Mouse (Mus musculus): Measurements from ENCODE around the gene Slc35b3. TPM values are rescaled to one million over a fixed set of nuclear protein-coding genes. Genes with fewer than 3 reads are reported as not detected.

Slc35b3 gene
- polyA plus RNA-seq, 1 experiment from 2014 or later, result 19.1 TPM

DNA sequence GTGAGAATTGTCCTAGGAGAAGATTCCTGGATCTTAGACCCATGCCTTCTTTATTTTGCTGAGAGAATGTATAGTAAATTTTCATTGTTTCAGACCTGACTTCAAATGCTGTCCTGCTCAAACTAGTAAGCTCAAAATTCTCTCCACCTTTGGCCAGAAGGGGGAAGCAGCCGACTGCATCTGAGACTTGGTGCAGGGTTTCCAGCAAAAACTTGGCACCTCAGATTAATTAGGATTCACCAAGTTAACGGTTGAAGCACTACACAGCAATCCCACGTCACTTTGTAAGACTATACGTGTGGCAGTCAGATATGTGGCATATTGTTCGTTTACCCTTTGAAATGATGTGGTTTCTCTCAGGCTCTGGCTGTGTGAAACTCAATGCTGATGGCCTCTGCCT is 31.9 kb upstream of the Slc35b3 start:
- Histone ChIP-seq H3K9me3 (ENCODE audit: low read length) (no peaks in the 10 kb centered on the region), H3K4me3 (ENCODE audit: low read depth, low read length) (no peak overlapping the region), H3K36me3 (replicated peaks; ENCODE audit: insufficient read depth, low read length) (no peaks in the 10 kb centered on the region), H3K4me1 (ENCODE audit: insufficient read depth) (no peaks in the 10 kb centered on the region), H3K9ac (replicated peaks) (no peak overlapping the region), H3K27me3 (ENCODE audit: insufficient read depth, low read length) (no peaks in the 10 kb centered on the region), H3K27ac (ENCODE audit: low read depth) (no peak overlapping the region), H3K4me2 (ENCODE audit: low read depth, low read length) (no peak overlapping the region)
- ATAC-seq (no peak), DNase-seq (peak; percentile 16)
- TF ChIP-seq EP300 (IDR thresholded peaks at IDR 0.05; ENCODE audit: low read depth) (no peak), CTCF (IDR thresholded peaks at IDR 0.05; ENCODE audit: low read depth) (peak; percentile 57)
- 30% methylated on average over 5 of the region's 5 CpGs for WGBS (ENCODE audit: insufficient replicate concordance)

DNA sequence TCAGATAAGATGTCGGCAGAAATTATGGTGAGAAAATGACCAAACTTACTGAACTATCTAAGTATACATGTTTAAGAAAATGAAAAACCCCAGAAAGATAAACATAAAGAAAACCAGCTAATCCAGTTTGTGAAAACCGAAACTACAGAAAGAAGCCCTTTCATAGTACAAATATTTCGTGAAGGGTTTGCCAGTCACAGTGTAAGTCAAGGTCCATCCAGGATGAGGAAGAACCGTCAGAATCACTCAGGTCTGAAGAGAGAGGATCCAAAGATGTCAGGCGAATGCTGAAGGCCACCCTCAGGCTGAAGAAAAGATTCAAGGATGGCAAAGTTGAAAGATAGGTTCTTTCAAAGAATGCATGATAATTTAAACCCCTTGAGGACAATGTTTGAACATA is 23.1 kb upstream of the Slc35b3 start:
- no peak overlapping the region for H3K9ac ChIP-seq (replicated peaks)
- H3K9me3 ChIP-seq (ENCODE audit: low read length), result no peaks in the 10 kb centered on the region
- no peak overlapping the region for H3K27ac ChIP-seq (ENCODE audit: low read depth)
- 66% methylated on average over 5 of the region's 5 CpGs for WGBS (ENCODE audit: insufficient replicate concordance)
- H3K36me3 ChIP-seq (replicated peaks; ENCODE audit: insufficient read depth, low read length), result no peaks in the 10 kb centered on the region
- no peak overlapping the region for H3K4me2 ChIP-seq (ENCODE audit: low read depth, low read length)
- DNase-seq, result no peak
- H3K4me1 ChIP-seq (ENCODE audit: insufficient read depth), result no peaks in the 10 kb centered on the region
- H3K27me3 ChIP-seq (ENCODE audit: insufficient read depth, low read length), result no peaks in the 10 kb centered on the region
- TF ChIP-seq CTCF (IDR thresholded peaks at IDR 0.05; ENCODE audit: low read depth) (no peak), EP300 (IDR thresholded peaks at IDR 0.05; ENCODE audit: low read depth) (no peak)
- ATAC-seq, result no peak
- no peak overlapping the region for H3K4me3 ChIP-seq (ENCODE audit: low read depth, low read length)

DNA sequence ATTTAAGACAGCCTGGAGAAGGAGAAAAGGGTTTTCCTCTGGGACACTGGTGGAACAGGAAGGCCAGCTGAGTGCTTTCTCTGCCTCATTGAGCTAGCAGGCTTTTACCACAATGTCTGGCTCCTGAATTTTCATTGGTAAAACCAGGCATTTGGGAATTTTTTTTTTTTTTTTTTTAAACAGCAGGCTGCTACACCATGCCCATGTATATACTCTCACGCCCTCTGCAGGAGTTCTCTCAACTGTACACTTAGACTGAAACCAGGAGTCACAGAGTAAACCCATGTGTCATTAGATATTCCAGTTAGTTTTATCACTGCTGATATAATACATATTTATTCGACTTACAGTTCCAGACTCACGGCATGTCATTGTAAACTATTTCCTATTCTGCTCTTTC is 20.2 kb upstream of the Slc35b3 start:
- TF ChIP-seq EP300 (IDR thresholded peaks at IDR 0.05; ENCODE audit: low read depth) (no peak), CTCF (IDR thresholded peaks at IDR 0.05; ENCODE audit: low read depth) (peak; percentile 19; the same call in 1 of the 2 replicates)
- no peak overlapping the region for H3K9ac ChIP-seq (replicated peaks)
- 59% methylated on average over 3 of the region's 3 CpGs for WGBS (ENCODE audit: insufficient replicate concordance)

DNA sequence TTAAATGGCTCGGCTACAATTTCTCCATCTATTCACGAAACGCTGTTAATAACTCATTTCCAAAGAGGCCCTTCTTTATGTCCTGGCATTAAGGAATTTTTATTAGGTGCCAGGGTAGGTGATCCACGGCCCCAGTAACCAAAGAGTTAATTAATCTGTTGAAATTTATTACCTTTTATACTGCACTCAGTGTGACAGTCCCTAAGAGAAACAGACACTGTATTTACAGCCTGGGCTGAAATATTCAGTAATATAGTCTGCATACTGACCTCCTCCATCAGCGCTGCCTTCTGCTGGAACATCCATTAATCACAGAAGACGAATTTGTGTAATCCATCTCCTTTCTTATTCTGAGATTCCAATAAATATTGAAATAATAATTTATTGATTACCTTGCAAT is 16.3 kb upstream of the Slc35b3 start:
- Histone ChIP-seq H3K36me3 (replicated peaks; ENCODE audit: insufficient read depth, low read length) (no peaks in the 10 kb centered on the region), H3K27me3 (ENCODE audit: insufficient read depth, low read length) (no peaks in the 10 kb centered on the region), H3K4me3 (ENCODE audit: low read depth, low read length) (no peak overlapping the region), H3K4me2 (ENCODE audit: low read depth, low read length) (no peak overlapping the region), H3K27ac (ENCODE audit: low read depth) (no peak overlapping the region), H3K4me1 (ENCODE audit: insufficient read depth) (no peaks in the 10 kb centered on the region), H3K9ac (replicated peaks) (no peak overlapping the region), H3K9me3 (ENCODE audit: low read length) (no peaks in the 10 kb centered on the region)
- WGBS (ENCODE audit: insufficient replicate concordance), result 79% methylated on average over 6 of the region's 6 CpGs
- no peak for TF ChIP-seq CTCF (IDR thresholded peaks at IDR 0.05; ENCODE audit: low read depth)
- TF ChIP-seq EP300 (IDR thresholded peaks at IDR 0.05; ENCODE audit: low read depth), result no peak
- DNase-seq (no peak), ATAC-seq (no peak)

More for the DNA sequence above, 20.2 kb upstream of the Slc35b3 start:
- Histone ChIP-seq H3K4me2 (ENCODE audit: low read depth, low read length) (no peak overlapping the region), H3K4me3 (ENCODE audit: low read depth, low read length) (no peak overlapping the region), H3K9me3 (ENCODE audit: low read length) (no peaks in the 10 kb centered on the region), H3K27me3 (ENCODE audit: insufficient read depth, low read length) (no peaks in the 10 kb centered on the region), H3K4me1 (ENCODE audit: insufficient read depth) (no peaks in the 10 kb centered on the region), H3K27ac (ENCODE audit: low read depth) (no peak overlapping the region), H3K36me3 (replicated peaks; ENCODE audit: insufficient read depth, low read length) (no peaks in the 10 kb centered on the region)
- DNase-seq, result no peak
- no peak for ATAC-seq

DNA sequence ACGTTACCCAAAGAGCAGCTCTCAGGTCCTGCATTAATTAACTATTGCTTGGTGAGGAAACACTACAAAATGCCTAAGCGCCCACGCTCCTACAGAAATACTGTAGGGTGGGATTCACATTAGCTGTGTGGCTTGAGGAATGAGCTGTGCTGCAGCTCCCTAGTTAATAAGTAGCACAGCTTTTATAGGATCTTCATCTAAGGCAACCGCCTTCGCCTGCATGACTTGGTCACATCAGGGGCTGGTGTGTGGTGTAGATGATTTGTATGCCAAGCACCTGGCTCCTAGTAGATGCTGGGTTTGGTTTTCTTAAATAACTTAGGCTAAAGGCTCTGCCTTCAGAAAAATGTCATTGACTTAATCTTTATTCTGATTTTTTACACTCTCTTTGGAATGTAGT is 15.2 kb upstream of the Slc35b3 start:
- Histone ChIP-seq H3K36me3 (replicated peaks; ENCODE audit: insufficient read depth, low read length) (no peaks in the 10 kb centered on the region), H3K4me3 (ENCODE audit: low read depth, low read length) (no peak overlapping the region), H3K4me2 (ENCODE audit: low read depth, low read length) (no peak overlapping the region), H3K4me1 (ENCODE audit: insufficient read depth) (no peaks in the 10 kb centered on the region), H3K27me3 (ENCODE audit: insufficient read depth, low read length) (no peaks in the 10 kb centered on the region), H3K9ac (replicated peaks) (no peak overlapping the region), H3K27ac (ENCODE audit: low read depth) (no peak overlapping the region), H3K9me3 (ENCODE audit: low read length) (no peaks in the 10 kb centered on the region)
- 85% methylated on average over 5 of the region's 5 CpGs for WGBS (ENCODE audit: insufficient replicate concordance)
- no peak for DNase-seq
- no peak for ATAC-seq
- no peak for TF ChIP-seq EP300 (IDR thresholded peaks at IDR 0.05; ENCODE audit: low read depth)

DNA sequence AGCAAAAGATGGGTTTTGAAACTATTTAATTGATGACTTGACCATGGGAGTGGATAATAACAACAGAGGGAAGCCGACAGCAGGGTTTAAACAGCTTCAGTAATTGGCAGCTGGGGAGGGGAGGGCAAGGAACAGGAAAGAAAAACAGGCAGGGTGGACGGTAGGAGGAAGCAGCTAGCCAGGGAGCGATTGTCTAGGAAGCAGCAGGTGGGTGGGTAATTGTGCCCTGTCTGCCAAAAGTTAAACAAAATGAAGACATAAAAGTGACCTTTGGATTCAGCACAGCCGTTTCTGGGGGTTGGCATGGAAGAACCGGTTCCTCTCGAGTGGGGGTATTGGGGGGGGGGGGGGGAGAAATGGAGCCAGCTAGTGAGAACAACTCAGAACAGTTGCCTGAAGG is 11.9 kb upstream of the Slc35b3 start:
- no peaks in the 10 kb centered on the region for H3K4me1 ChIP-seq (ENCODE audit: insufficient read depth)
- no peak overlapping the region for H3K4me3 ChIP-seq (ENCODE audit: low read depth, low read length)
- TF ChIP-seq CTCF (IDR thresholded peaks at IDR 0.05; ENCODE audit: low read depth) (no peak), EP300 (IDR thresholded peaks at IDR 0.05; ENCODE audit: low read depth) (no peak)
- no peaks in the 10 kb centered on the region for H3K9me3 ChIP-seq (ENCODE audit: low read length)
- no peak overlapping the region for H3K9ac ChIP-seq (replicated peaks)
- DNase-seq (no peak), ATAC-seq (no peak)
- WGBS (ENCODE audit: insufficient replicate concordance), result 11% methylated on average over 6 of the region's 6 CpGs
- H3K36me3 ChIP-seq (replicated peaks; ENCODE audit: insufficient read depth, low read length), result no peaks in the 10 kb centered on the region
- no peak overlapping the region for H3K27ac ChIP-seq (ENCODE audit: low read depth)
- H3K4me2 ChIP-seq (ENCODE audit: low read depth, low read length), result no peak overlapping the region
- no peaks in the 10 kb centered on the region for H3K27me3 ChIP-seq (ENCODE audit: insufficient read depth, low read length)

DNA sequence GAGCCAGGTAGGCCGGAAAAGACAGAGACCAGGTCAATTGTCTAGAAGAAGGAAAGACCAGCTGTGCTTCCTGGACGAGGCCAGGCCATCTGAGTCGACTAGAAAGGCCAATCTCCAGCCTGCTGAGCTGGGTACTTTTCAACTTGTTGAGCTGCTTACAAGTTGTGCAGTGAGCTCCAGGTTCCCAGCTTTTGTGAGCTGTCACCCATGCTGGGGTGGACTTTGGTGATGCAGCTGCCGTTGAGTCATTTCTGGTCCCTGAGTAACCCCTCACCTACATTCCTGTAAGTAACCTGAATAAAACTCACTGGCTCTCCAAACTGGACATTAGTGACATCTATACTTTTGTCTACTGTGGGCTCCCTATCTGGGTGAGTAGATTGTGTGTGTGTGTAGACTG is 10.4 kb upstream of the Slc35b3 start:
- no peaks in the 10 kb centered on the region for H3K36me3 ChIP-seq (replicated peaks; ENCODE audit: insufficient read depth, low read length)
- TF ChIP-seq EP300 (IDR thresholded peaks at IDR 0.05; ENCODE audit: low read depth) (no peak), CTCF (IDR thresholded peaks at IDR 0.05; ENCODE audit: low read depth) (no peak)
- WGBS (ENCODE audit: insufficient replicate concordance), result 65% methylated on average over 4 of the region's 4 CpGs
- H3K27ac ChIP-seq (ENCODE audit: low read depth), result no peak overlapping the region
- ATAC-seq, result peak; percentile 71
- H3K4me1 ChIP-seq (ENCODE audit: insufficient read depth), result no peaks in the 10 kb centered on the region
- H3K9me3 ChIP-seq (ENCODE audit: low read length), result no peaks in the 10 kb centered on the region
- H3K9ac ChIP-seq (replicated peaks), result no peak overlapping the region
- DNase-seq, result no peak
- no peaks in the 10 kb centered on the region for H3K27me3 ChIP-seq (ENCODE audit: insufficient read depth, low read length)
- no peak overlapping the region for H3K4me3 ChIP-seq (ENCODE audit: low read depth, low read length)
- no peak overlapping the region for H3K4me2 ChIP-seq (ENCODE audit: low read depth, low read length)

Data from liver, postnatal 0 days (tissue).